Mouse (Mus musculus) kidney, postnatal 14 days (tissue): Measurements from ENCODE around the gene Gm5141.
A peak's percentile ranks its signal among the peaks of the same experiment; 100 is the strongest.
"Not testable (repeated sequence)": the region's sequence is repeated elsewhere in the genome, so short reads cannot be mapped to it uniquely, and the experiment has no call there.

Experiments used
- DNase-seq: peaks from one replicate; pipeline ENCODE4 v3.0.0; 2022; ENCODE audit warnings: mixed read lengths

Gm5141 gene

DNA sequence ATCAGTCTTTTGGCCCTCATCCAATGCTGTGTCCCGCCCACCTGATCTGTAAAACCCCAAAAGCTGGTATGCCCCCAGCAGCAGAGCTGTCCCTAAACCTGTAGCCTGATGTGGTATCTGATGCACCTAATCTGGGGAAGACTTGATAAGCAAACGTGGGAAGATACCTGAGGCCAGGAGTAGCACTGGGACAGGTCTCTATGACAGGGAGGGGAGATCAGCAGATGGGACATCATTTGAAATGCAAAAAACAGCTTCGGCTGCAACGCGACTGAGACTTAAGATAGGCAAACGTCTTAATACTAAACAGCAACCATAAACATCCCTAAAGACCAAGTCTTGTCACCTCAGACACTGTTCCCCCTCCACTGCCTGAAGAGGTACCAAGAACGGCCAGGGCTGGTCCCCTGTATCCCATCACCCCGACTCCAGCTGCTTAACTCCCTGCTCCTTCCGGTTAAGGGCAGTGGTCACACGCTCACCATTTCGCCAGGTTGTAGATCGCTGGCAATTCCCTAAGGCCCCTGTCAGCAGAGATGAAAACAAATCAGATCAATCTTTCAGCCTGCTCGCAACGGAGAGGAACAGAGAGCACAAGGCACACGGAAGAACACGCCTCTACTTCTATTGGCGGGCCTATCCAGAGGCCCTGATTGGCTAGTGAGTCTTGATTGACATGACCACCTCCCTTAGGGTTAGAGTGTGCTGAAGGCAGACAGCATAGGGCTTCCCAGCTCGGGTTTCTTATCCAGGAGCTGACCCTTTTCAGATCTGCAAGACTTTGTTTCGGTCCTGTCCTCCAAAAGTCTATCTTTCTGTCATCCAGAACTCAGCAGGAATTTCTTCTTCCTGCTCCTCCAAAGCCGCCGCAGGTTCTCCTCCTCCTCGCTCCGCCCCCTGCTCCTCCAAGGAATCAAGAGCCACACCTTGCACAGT, at the start of gene Gm5141:
Gene Gm5141 (minus strand): TSS at position 610 of the 936 bp plus-strand sequence.
- DNase-seq, result peak; percentile 58

DNA sequence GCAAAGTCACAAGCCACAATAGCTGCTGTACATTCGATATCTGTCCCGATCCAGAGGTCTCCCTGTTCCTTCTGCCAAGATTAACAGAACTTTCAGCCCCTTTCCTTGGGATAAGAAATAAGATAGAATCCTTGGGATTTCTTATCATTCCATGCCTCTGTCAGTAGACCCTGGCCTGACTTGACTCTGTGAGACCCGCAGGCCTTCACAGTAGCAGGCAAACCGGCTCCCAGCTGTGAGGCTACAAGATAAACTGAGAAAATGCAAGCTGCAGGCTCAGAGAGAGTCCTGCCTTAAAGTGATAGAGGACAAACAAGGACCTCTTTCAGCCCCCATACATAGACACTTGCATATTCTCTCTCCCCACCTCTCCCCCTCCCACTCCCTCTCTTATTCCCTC, 47.7 kb upstream of the Gm5141 start:
- DNase-seq, result no peak

DNA sequence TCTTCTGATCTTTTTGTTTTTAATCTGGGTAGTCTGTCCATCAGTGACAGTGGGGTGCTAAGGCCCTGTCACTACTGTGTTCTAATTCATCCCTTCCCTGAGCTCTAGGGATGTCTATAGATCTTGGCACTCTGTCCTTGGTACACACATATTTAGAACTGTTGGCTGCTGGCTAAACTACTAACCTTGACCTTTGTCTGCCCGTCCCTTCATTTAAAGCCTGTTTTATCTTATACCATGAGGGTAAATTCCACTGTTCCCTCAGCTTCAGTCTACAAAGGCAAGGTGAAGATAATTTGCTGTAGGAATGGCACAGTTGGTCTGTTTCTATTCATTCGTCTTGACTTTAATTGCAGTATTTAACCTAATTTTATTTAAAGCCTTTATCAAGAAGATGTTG, 46.6 kb upstream of the Gm5141 start:
- DNase-seq, result no peak

DNA sequence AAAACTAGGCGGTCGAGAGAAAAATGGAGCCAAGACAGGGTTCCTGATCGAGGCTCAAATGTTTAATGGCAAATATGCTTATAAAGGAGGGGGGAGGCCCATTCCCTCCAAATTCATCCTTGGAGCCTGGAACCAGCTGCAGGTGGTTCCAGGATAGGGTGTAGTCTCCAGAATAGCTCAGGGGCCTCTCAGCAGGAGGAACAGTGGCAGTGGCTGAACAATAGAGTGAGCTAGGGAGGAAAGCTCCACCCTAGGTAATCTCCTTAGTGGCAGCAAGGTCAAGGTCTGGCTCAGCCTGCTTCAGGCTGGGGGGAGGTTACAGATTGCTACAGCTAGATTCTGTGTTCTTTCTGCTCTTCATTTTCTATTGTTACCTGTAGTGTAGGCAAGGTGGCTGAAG, 30.1 kb upstream of the Gm5141 start:
- DNase-seq, result not testable (repeated sequence)

DNA sequence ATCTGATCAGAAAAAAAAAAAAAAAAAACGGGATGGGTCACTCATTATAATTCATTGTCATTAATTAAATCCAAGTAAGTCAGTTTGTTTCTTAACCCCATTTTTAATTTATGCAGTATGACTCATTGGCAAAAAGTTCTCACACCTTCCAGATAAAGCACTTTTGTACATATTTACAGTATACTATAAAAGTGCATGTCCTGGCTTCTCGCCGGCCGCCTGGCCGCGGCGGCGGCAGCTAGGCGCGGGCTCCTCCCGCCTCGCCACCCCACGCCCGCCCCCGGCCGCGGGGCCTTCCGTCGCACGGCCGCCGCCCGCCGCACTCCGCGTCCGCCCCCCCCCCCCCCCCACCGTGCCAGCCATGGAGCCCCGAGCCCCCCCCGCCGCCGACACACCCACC, 27.1 kb upstream of the Gm5141 start:
- DNase-seq, result no peak

DNA sequence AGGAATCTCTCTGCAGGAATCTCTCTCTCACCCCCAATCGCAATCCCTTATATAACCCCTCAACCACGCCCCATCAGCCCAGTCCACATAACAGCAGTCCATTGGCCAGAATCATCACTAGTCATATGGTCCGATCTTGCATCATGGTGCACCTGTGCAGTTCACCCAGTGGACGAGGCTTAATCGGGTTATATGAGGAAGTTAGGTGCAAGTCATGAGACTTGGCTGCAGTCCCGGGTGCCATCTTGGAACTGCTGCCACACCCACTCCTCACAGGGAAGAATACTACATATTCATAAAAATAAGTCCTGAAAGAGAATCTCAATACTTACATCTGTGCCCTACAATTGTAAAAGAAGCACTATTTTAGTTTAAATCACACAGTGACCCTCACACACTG, 22.4 kb upstream of the Gm5141 start:
- DNase-seq, result not testable (repeated sequence)

DNA sequence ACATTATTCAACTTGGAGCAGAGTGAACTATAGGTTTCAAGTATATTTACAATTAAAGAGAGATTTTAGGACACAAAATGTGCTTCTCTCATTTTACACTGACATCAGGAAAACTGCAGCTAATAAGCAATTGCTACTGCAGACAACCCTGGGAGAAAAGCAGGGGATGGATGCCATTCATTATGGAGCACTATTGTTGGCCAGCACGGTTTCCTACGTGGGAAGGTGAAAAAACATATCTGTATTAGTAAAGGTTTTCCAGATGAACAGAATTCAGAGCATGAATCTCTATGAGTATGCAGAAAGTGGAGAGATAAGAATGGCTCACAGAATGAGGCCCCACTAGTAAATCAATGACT, 506 bp upstream of the Gm5141 start:
- not testable (repeated sequence) for DNase-seq

DNA sequence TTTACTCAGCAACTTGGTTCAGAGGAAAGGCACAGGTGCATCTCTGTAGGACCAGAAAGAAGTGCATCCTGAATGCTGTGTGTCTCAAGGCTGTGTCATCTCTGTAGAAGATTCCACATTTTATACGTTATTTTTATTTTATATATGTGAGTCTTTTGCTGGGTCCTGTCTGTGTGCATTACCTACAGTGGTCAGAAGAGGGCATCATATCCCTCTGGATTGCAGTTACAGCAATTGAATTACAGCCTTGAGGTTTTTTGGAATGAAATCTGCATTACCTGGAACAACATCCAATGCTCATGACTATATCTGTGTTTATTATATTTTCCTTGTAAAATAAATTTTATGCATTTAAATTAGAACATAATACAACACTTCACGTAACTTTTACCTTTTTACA, 21.8 kb downstream of the Gm5141 start:
- DNase-seq, result peak; percentile 50

DNA sequence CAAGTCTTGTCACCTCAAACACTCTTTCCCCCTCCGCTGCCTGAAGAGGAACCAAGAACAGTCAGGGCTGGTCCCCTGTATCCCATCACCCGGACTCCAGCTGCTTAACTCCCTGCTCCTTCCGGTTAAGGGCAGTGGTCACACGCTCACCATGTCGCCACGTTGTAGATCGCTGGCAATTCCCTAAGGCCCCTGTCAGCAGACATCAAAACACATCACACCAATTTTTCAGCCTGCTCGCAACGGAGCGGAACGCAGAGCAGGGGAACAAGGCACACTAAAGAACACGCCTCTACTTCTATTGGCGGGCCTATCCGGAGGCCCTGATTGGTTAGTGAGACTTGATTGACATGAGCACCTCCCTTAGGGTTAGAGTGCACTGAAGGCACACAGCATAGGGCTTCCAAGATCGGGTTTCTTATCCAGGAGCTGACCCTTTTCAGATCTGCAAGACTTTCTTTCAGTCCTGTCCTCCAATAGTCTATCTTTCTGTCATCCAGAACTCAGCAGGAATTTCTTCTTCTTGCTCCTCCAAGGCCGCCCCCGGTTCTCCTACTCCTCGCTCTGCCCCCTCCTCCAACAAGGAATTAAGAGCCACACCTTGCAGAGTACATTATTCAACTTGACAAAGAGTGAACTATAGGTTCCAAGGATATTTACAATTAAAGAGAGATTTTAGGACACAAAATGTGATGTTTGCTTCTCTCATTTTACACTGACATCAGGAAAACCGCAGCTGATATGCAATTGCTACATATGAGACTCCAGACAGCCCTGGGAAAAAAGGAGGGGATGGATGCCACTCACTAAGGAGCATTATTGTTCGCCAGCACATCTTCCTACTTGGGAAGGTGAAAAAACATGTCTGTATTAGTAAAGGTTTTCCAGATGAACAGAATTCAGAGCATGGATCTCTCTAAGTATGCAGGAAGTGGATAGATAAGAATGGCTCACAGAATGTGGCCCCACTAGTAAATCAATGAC, 24.9 kb downstream of the Gm5141 start, which contains the start of gene Platr25:
Gene Platr25 (minus strand): TSS at position 278 of the 984 bp plus-strand sequence.
- peak; percentile 76 for DNase-seq

DNA sequence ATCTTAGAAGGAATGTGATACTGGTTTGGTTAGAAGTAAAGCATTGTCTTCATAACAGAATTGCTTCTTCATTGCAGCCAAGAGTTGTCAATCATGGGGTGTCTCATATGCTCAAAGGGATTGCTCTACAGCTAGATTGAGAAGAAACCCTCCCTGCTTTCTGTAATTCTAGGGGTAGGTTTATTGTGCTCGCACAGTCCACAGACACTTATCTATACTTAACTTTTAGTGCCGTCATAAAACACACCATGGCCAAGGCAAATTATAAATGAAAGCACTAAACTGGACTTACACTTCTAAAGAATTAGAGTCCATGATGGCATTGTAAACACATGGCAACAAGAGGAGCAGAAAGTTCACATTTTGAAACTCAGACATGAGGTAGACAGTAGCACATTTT, 52.3 kb downstream of the Gm5141 start:
- no peak for DNase-seq
